Mouse (Mus musculus): ENCODE data around the gene Gm11549. TPM values are rescaled to one million over a fixed set of nuclear protein-coding genes. Genes with fewer than 3 reads are reported as not detected.

The Gm11549 gene
- polyA plus RNA-seq, 1 experiment: not detected

GRCm38 (mm10) chr3:36530345-36530744 is 8.7 kb upstream of the Gm11549 start:
- H3ac ChIP-seq (ENCODE audit: control insufficient read depth, insufficient read length): no peak overlapping the region
- no peaks in the 10 kb centered on the region for H3K27me3 ChIP-seq (ENCODE audit: control insufficient read depth, insufficient read depth, insufficient read length)
- no peak overlapping the region for H3K4me3 ChIP-seq
- TF ChIP-seq POLR2A (IDR thresholded peaks at IDR 0.05; ENCODE audit: insufficient read length, low read depth) (no peak), E2F4 (IDR thresholded peaks at IDR 0.05; ENCODE audit: insufficient read depth) (no peak), TCF3 (IDR thresholded peaks at IDR 0.05; ENCODE audit: insufficient read length, low read depth) (no peak), SRF (IDR thresholded peaks at IDR 0.05; ENCODE audit: control insufficient read depth, insufficient read length, low read depth) (no peak), POLR2AphosphoS2 (IDR thresholded peaks at IDR 0.05; ENCODE audit: insufficient read length, low read depth) (no peak), USF1 (IDR thresholded peaks at IDR 0.05; ENCODE audit: low read depth) (no peak), CEBPB (IDR thresholded peaks at IDR 0.05; ENCODE audit: insufficient read depth, poor library complexity, severe bottlenecking) (no peak), MAX (IDR thresholded peaks at IDR 0.05; ENCODE audit: low read depth) (no peak), REST (IDR thresholded peaks at IDR 0.05; ENCODE audit: insufficient read depth, insufficient read length) (no peak), MYOD1 (IDR thresholded peaks at IDR 0.05; ENCODE audit: control insufficient read depth in 1 of 3, insufficient read length in 2 of 3, low read depth in 2 of 3) (no peak), TCF12 (IDR thresholded peaks at IDR 0.05; ENCODE audit: insufficient read depth, poor library complexity, severe bottlenecking) (no peak), MYOG (IDR thresholded peaks at IDR 0.05; ENCODE audit: control insufficient read depth in 1 of 3, insufficient read depth in 1 of 3, insufficient read length in 2 of 3, low read depth in 2 of 3) (no peak)
- no peaks in the 10 kb centered on the region for H3K36me3 ChIP-seq (ENCODE audit: control insufficient read depth, insufficient read depth)
- no peak overlapping the region for H3K4me2 ChIP-seq (ENCODE audit: low read depth)
- H3K79me2 ChIP-seq (ENCODE audit: control insufficient read depth, insufficient read depth): no peaks in the 10 kb centered on the region

- H3ac ChIP-seq (ENCODE audit: control insufficient read depth, insufficient read length): no peak overlapping the region
- no peak overlapping the region for H3K4me3 ChIP-seq
- H3K36me3 ChIP-seq (ENCODE audit: control insufficient read depth, insufficient read depth): no peaks in the 10 kb centered on the region
- no peak for TF ChIP-seq MAX (IDR thresholded peaks at IDR 0.05; ENCODE audit: low read depth)
- no peak for TF ChIP-seq MYOG (IDR thresholded peaks at IDR 0.05; ENCODE audit: control insufficient read depth in 1 of 3, insufficient read depth in 1 of 3, insufficient read length in 2 of 3, low read depth in 2 of 3)
- no peak for TF ChIP-seq POLR2A (IDR thresholded peaks at IDR 0.05; ENCODE audit: insufficient read length, low read depth)
- no peak for TF ChIP-seq E2F4 (IDR thresholded peaks at IDR 0.05; ENCODE audit: insufficient read depth)
- TF ChIP-seq TCF12 (IDR thresholded peaks at IDR 0.05; ENCODE audit: insufficient read depth, poor library complexity, severe bottlenecking): no peak
- no peak for TF ChIP-seq REST (IDR thresholded peaks at IDR 0.05; ENCODE audit: insufficient read depth, insufficient read length)
- TF ChIP-seq MYOD1 (IDR thresholded peaks at IDR 0.05; ENCODE audit: control insufficient read depth in 1 of 3, insufficient read length in 2 of 3, low read depth in 2 of 3): no peak
- TF ChIP-seq TCF3 (IDR thresholded peaks at IDR 0.05; ENCODE audit: insufficient read length, low read depth): no peak
- H3K27me3 ChIP-seq (ENCODE audit: control insufficient read depth, insufficient read depth, insufficient read length): peaks cover 16% of the 10 kb centered on the region
- no peaks in the 10 kb centered on the region for H3K79me2 ChIP-seq (ENCODE audit: control insufficient read depth, insufficient read depth)
- no peak overlapping the region for H3K4me2 ChIP-seq (ENCODE audit: low read depth)
Measured at GRCm38 (mm10) chr3:36524466-36524865, 2.9 kb upstream of the Gm11549 start.

GRCm38 (mm10) chr3:36522137-36522536 is 524 bp upstream of the Gm11549 start:
- Histone ChIP-seq H3K27me3 (ENCODE audit: control insufficient read depth, insufficient read depth, insufficient read length) (peaks cover 16% of the 10 kb centered on the region), H3ac (ENCODE audit: control insufficient read depth, insufficient read length) (no peak overlapping the region), H3K4me3 (no peak overlapping the region), H3K79me2 (ENCODE audit: control insufficient read depth, insufficient read depth) (no peaks in the 10 kb centered on the region), H3K4me2 (ENCODE audit: low read depth) (no peak overlapping the region), H3K36me3 (ENCODE audit: control insufficient read depth, insufficient read depth) (no peaks in the 10 kb centered on the region)
- TF ChIP-seq REST (IDR thresholded peaks at IDR 0.05; ENCODE audit: insufficient read depth, insufficient read length): no peak
- TF ChIP-seq TCF3 (IDR thresholded peaks at IDR 0.05; ENCODE audit: insufficient read length, low read depth): no peak
- no peak for TF ChIP-seq MYOG (IDR thresholded peaks at IDR 0.05; ENCODE audit: control insufficient read depth in 1 of 3, insufficient read depth in 1 of 3, insufficient read length in 2 of 3, low read depth in 2 of 3)
- no peak for TF ChIP-seq CEBPB (IDR thresholded peaks at IDR 0.05; ENCODE audit: insufficient read depth, poor library complexity, severe bottlenecking)
- no peak for TF ChIP-seq E2F4 (IDR thresholded peaks at IDR 0.05; ENCODE audit: insufficient read depth)
- TF ChIP-seq MAX (IDR thresholded peaks at IDR 0.05; ENCODE audit: low read depth): no peak
- no peak for TF ChIP-seq TCF12 (IDR thresholded peaks at IDR 0.05; ENCODE audit: insufficient read depth, poor library complexity, severe bottlenecking)
- no peak for TF ChIP-seq POLR2A (IDR thresholded peaks at IDR 0.05; ENCODE audit: insufficient read length, low read depth)
- no peak for TF ChIP-seq SRF (IDR thresholded peaks at IDR 0.05; ENCODE audit: control insufficient read depth, insufficient read length, low read depth)
- no peak for TF ChIP-seq POLR2AphosphoS2 (IDR thresholded peaks at IDR 0.05; ENCODE audit: insufficient read length, low read depth)
- no peak for TF ChIP-seq USF1 (IDR thresholded peaks at IDR 0.05; ENCODE audit: low read depth)

GRCm38 (mm10) chr3:36516196-36516595 is 5.4 kb downstream of the Gm11549 start:
- Histone ChIP-seq H3K4me3 (no peak overlapping the region), H3K4me2 (ENCODE audit: low read depth) (no peak overlapping the region), H3K27me3 (ENCODE audit: control insufficient read depth, insufficient read depth, insufficient read length) (peaks cover 15% of the 10 kb centered on the region), H3K79me2 (ENCODE audit: control insufficient read depth, insufficient read depth) (no peaks in the 10 kb centered on the region), H3K36me3 (ENCODE audit: control insufficient read depth, insufficient read depth) (no peaks in the 10 kb centered on the region), H3ac (ENCODE audit: control insufficient read depth, insufficient read length) (no peak overlapping the region)
- TF ChIP-seq MAX (IDR thresholded peaks at IDR 0.05; ENCODE audit: low read depth) (no peak), CEBPB (IDR thresholded peaks at IDR 0.05; ENCODE audit: insufficient read depth, poor library complexity, severe bottlenecking) (no peak), MYOD1 (IDR thresholded peaks at IDR 0.05; ENCODE audit: control insufficient read depth in 1 of 3, insufficient read length in 2 of 3, low read depth in 2 of 3) (no peak), MYOG (IDR thresholded peaks at IDR 0.05; ENCODE audit: control insufficient read depth in 1 of 3, insufficient read depth in 1 of 3, insufficient read length in 2 of 3, low read depth in 2 of 3) (no peak), TCF12 (IDR thresholded peaks at IDR 0.05; ENCODE audit: insufficient read depth, poor library complexity, severe bottlenecking) (no peak), E2F4 (IDR thresholded peaks at IDR 0.05; ENCODE audit: insufficient read depth) (no peak), POLR2AphosphoS2 (IDR thresholded peaks at IDR 0.05; ENCODE audit: insufficient read length, low read depth) (no peak), POLR2A (IDR thresholded peaks at IDR 0.05; ENCODE audit: insufficient read length, low read depth) (no peak), SRF (IDR thresholded peaks at IDR 0.05; ENCODE audit: control insufficient read depth, insufficient read length, low read depth) (no peak), REST (IDR thresholded peaks at IDR 0.05; ENCODE audit: insufficient read depth, insufficient read length) (no peak), USF1 (IDR thresholded peaks at IDR 0.05; ENCODE audit: low read depth) (no peak)

Data from myocyte (in vitro differentiated cells).